Mouse (Mus musculus): ENCODE data around the gene 2010003K11Rik. TPM values are rescaled to one million over a fixed set of nuclear protein-coding genes. Genes with fewer than 3 reads are reported as not detected.

The 2010003K11Rik gene
- not detected for polyA plus RNA-seq (2017; shearing (Covaris generic))

GRCm38 (mm10) chr19:4498062-4498933 is at the start of gene 2010003K11Rik:
Gene 2010003K11Rik (minus strand): TSS chr19:4498583.

DNA sequence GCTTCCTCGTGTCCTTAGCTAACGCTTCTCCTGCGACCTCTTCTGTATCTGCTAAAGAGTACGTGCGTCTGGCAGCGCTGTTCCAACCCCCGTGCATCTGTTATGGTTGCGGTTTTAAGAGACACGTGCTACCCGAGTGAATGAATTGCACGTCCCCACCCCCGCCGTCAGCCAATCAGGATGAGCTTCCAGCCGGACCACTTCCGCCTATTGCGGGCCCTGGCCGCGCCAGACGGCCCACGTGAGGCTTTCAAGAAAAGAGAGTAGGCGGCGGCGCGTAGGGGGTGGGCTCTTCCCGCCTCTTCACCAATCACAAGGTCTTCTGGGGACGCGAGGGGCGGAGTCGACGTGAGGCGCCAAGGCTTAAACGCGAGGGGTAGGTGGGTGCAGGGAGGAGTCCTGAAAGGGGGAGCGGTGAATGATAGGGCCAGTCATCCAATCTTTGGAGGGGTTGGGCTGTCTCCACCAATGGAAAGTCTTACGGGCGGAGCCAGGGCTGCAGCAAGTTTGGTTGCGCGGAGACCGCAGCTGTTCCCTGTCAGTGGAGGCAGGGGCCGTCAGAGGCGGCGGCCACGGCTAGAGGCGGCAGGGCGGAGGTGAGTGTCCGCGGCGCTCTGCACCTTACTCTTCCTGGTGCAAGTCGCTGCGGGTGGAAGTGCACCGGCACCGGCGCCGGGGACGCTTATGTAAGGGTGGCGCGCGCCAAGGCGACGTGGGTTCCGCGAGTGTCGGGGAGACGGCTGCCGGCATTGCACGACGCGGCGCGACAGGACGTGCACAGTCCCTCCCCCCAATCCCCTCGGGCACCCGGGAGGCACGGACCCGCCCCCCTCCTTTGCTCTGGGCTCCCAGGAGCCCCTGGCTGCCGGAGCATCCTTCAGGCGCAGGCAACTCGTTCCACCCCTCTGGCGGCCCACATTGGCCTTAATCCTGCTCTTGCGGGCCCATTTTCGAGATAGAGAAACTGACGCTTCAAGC is 11.9 kb upstream of the 2010003K11Rik start, which contains the start of gene Pcx:
Pcx (plus strand) TSS at position 487 of the 978 bp plus-strand sequence.

GRCm38 (mm10) chr19:4477345-4478189 is 20.8 kb downstream of the 2010003K11Rik start, which contains the start of gene Syt12:
Gene Syt12 (minus strand): TSS chr19:4477447.

Other genes starting within 250 kb of the 2010003K11Rik start
- 0.67 TPM for gene Ssh3, start 229.4 kb downstream of the 2010003K11Rik start, polyA plus RNA-seq (2017; shearing (Covaris generic))
- gene Ankrd13d, start 215.4 kb downstream of the 2010003K11Rik start, polyA plus RNA-seq (2017; shearing (Covaris generic)): 8.1 TPM
- 237 TPM for gene Grk2, start 192.4 kb downstream of the 2010003K11Rik start, polyA plus RNA-seq (2017; shearing (Covaris generic))
- gene Kdm2a, start 100.3 kb downstream of the 2010003K11Rik start, polyA plus RNA-seq (2017; shearing (Covaris generic)): 84.1 TPM
- 5.9 TPM for gene Rhod, start 59.2 kb downstream of the 2010003K11Rik start, polyA plus RNA-seq (2017; shearing (Covaris generic))
- not detected for gene Syt12, start 21.1 kb downstream of the 2010003K11Rik start, polyA plus RNA-seq (2017; shearing (Covaris generic))
- 6.3 TPM for gene Pcx, start 11.9 kb upstream of the 2010003K11Rik start, polyA plus RNA-seq (2017; shearing (Covaris generic))
- gene Lrfn4, start 117.1 kb upstream of the 2010003K11Rik start, polyA plus RNA-seq (2017; shearing (Covaris generic)): 0.76 TPM
- 74.6 TPM for gene Rce1, start 127.1 kb upstream of the 2010003K11Rik start, polyA plus RNA-seq (2017; shearing (Covaris generic))
- 0.17 TPM for gene Gm960, start 200.1 kb upstream of the 2010003K11Rik start, polyA plus RNA-seq (2017; shearing (Covaris generic))
- 0.34 TPM for gene Sptbn2, start 212.6 kb upstream of the 2010003K11Rik start, polyA plus RNA-seq (2017; shearing (Covaris generic))

Measured in effector memory CD4-positive, alpha-beta T cell, adult 5 months (primary cell).